Mouse (Mus musculus) right cerebral cortex, postnatal 25 days (tissue): ENCODE measurements around the gene Slc28a3.

Experiments used
- DNase-seq: peaks from one replicate; pipeline ENCODE4 v3.0.0; 2022

Gene Slc28a3

DNA sequence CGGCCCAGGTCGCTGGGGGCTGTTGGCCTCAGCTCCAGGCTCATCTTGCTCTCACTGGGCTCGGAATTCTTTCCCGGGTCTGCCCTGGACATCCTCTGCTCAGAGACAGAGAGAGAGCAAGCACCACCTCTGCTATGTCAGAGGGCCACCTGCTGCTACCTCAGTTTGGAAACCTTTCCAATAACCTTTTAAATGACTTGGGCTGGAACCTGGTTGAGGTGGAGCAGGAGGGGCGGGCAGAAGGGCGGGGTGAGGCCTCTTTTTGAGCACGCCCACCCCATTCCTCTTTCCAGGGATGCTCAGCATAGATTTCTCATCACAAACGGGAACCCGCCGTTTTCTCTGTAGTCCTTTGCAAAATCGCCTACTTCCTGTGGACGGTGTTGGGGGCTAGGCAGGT is at the start of gene Slc28a3:
Gene Slc28a3 (minus strand): TSS at position 162 of the 400 bp plus-strand sequence.
- DNase-seq = no peak

DNA sequence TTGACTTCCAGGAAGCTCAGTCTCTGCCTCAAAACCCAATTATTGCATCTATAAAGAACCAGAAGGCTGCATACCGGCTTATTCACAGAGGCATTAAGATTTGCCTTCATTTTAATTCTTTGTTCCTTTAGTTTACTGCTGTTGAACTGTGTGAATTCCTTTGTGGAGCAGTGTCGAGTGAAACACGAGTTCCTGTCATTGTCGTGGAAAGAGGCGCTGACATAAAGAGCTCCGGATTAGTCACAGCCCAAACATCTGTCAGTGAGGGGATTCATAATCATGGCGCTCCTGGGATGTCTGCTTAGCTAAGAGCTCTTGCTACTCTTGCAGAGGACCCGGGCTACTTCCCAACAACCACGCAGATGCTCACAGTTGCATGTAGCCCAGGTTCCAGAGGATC is 47.3 kb upstream of the Slc28a3 start:
- no peak for DNase-seq

DNA sequence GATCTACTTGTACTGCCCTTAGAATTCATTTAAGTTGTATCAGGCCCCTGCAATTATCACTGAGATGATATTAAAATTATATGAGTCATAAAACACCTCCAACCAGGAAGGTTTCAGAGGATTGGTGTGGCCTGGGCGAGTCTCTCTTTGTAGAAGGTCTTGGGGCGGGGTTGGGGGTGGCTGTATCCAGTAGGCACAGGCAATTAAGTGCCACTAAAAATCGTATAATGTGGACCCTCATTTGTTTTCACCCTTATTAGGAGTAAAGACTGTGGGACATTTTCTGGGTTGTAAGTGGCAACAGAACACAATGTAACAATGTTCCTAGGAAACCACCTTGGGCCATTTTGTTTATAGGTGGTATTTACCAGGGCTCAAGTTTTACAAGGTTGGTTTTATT is 46.2 kb upstream of the Slc28a3 start:
- DNase-seq = no peak

DNA sequence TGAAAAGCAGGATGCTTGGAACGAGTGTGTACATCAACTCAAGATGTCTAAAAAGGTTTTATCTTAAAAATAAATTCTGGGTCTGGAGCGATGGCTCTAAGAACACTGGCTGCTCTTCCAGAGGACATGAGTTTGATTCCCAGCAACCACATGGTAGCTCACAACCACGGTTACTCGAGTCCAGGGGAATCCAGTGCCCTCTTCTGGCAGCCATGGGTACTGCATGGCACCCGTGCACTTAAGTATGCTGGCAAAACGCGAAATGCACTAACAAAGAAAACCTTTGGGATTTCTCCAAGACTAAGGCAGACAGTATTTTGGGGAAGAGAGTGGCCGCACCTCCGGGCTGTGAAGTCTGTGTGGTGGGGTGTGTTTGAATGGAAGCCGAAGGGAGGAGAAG is 44.9 kb upstream of the Slc28a3 start:
- DNase-seq = no peak

DNA sequence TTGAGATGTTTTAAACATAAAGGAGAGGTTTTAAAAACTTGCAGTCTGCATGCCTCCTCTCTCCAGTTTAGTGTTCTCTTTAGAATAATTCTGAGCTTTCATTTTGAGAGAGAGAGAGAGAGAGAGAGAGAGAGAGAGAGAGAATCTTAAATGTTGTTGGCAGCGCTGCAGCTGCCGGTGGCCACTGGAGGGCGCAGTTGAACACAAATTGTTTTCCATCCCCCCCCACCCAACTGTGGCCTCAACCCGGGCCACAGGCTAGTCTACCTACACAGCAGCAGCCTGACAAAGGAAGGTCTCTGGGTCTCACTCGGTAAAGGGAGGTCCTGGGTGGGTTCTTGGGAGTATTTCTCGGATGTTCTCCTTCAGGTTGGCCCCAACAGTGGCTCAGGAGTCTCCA is 29.7 kb upstream of the Slc28a3 start:
- DNase-seq = peak; percentile 50

DNA sequence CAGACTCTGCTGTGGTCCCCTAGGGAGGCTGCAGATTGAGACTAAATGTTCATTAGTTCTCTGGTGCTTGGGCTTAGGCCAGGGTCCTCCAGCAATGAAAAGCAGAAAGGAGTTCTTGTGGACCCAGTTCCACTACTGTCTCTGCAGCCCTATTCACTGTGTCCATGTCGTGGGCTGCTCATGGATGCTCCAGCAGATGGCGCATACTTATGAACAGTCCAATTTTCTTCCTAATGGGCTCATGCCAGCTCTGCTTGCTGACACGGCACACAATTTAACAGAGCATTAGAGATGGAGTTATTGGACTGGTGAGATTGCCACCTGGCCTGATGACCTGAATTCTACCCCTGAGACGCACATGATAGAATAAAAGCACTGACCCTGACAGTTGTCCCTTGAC is 28.3 kb upstream of the Slc28a3 start:
- peak; percentile 66 for DNase-seq

DNA sequence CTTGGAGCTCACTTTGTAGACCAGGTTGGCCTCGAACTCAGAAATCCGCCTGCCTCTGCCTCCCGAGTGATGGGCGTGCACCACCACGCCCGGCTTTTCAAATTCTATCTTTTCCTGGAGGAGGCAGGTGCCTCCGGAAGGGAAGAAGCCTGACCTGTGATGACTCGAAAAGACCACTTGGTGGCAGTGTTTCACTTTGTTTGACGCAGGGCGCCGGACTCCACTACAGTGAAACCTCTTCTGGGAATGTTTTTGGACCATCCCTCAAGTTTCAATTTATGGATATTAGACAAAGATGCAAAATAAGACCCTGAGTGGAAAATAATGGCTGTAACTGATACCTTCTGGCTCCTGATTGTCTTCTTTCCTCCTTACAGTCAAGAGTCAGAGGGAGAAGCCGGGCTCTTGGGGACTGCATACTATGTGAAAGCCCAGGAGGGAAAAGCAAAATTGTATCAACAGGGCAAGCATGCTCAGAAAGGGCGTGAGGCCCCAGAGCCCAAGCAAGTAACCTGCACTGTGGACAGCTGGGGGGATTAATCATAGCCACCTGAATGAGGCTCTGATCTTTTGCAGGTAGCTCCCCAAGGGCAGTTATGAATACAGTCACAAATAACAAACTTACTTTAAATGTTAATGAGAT is 26.8 kb upstream of the Slc28a3 start:
- peak; percentile 57 for DNase-seq

DNA sequence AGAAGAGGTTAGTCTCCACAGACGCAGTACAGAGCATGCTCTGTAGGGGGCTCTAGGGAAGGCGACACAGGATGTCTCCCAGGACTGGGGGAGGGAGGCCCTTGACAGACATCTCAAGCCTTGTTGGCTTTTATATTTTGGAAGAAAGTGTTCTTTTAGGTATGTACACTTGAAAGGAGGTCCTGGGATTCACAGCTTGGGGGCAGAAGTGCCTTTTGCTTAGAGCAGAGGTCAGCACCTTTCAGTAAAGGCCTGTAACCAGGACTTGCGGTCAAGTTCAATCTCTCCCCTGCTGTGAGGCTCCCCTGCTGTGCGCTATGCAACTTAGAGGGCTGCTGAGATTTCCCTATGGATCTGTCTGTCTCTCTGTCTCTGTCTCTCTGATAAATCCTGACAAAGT is 23.2 kb upstream of the Slc28a3 start:
- DNase-seq = no peak

DNA sequence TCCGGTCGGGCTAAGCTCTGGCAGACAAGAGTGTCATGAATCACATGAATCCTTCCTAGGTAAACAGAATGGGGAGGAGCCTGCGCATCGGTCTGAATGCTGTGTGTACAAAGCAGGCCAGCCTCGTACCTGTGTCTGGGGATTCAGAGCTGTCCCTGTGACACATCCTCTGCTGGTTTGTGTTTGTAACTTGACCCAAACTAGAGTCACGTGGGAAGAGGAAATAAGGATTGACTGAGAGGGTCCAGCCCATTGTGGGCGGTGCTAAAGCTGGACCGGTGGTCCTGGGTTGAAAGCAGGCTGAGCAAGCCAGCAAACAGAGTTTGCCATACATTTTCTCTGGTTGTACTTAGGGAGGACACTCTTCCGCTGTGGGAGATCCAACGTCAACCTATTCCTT is 20.1 kb upstream of the Slc28a3 start:
- DNase-seq = no peak

DNA sequence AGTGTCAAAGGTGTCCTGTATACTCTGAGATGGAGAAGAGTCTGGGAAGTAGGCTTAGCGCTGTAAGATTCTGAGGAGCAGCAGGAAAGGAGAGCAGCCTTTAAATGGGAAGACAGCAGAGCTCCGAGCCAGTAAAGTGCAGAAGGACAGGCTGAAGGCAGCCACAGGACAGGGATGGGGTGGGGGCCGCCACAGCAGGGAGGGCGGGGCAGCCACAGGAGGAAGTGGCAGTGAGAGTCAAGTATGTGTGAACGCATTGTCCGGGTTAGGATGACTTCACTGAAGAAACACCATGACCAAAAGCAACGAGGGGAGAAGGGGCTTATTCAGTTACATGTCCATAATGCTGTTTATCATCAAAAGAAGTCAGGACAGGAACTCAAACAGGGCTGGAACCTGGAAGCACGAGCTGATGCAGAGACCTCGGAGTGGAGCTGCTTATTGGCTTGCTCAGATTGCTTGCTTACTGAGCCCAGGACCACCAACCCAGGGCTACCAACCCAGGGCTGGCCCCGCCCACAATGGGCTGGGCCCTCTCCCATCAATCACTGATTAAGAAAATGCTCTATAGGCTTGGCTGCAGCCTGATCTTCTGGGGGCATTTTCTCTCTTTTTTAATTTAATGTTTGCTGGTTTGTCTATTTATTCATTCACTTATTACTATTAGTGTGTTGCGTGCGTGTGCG is 18.8 kb upstream of the Slc28a3 start:
- DNase-seq = no peak

DNA sequence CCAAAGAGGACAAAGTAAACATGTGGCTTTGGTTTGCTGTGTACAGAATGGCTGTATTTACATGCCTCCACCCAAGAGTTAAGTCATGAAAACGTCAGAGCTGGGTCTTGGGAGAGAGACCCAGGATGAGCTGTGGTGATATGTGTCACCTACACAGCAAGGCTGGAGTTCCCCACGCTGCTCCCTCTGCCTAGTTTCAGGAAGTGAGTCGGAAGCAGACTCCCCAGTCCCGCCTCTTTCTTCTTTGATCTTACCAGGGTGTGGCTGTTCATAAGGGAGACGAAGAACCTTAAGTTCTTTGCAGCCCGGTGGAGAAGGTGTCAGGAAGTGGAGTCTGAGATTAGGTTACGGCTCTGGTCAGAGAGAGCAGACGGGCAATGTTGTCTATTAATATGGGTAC is 12.0 kb upstream of the Slc28a3 start:
- DNase-seq = no peak

DNA sequence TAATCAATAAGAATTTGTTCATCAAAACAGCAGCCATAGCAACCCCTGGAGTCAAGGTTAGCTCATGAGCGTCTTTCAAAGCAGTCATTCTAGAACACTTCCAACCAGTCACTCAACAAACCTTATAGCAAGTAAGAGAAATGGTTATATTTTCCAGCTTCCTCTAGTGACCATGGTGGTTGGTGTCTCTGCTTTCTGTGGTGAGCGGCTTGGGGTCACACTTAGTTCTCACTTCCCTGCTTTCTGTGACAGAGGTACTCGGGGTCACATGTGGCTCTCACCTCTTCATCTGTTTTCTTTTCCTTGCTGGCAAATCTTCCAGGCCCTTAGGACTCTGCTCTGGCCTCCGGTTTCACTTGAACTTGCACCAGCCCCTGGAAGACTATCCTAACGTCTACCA is 8.6 kb upstream of the Slc28a3 start:
- no peak for DNase-seq

DNA sequence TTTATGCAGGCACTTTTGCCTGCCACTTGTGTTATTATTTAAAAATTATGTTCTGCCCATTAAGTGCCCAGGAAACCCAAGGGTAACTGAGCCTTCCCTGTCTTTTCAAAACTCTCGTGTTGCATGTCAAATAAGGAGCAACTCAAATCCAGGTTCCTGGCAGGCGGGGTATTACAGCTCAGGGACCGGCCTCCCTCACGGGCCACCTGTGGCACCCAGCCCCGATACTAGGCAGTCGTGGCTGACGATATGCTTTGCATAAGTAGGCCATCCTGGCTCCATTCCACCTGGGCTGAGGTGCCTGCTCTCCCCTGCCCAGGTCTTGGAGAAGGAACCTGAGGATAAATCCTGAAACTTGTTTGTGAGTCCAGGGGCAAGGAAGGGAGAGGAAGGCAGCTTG is 618 bp downstream of the Slc28a3 start:
- DNase-seq = no peak

DNA sequence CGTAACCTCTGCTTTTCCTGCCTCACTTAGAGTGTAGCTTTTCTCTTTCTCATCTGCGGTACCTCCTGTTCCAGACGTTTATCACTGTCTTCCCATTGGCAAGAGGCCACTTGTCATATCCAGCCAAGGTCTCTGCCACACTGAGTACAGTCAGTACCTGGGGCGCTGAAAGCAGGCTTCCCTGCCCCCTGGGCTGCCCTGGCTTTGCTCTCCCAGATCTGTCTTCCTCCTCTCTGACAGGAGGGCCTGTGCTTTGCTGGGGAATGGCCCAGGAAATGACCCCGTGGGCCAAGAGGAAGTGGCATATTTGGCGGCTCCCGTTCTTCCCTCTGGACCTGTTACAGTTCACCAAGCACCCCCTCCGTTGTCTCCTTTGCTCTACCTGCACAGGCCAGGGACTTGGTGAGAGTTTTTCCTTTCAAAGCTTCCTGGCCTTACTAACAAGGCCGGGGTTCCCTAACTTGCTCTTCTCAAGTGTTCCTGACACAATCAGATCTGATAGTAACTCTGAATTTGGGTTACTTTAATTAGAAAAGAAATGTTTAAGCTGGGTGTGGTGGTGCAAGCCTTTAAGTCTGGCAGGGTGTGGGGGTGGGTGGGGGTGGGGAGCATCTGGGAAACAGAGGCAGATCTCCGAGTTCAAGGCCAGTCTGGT is 9.3 kb downstream of the Slc28a3 start:
- no peak for DNase-seq

DNA sequence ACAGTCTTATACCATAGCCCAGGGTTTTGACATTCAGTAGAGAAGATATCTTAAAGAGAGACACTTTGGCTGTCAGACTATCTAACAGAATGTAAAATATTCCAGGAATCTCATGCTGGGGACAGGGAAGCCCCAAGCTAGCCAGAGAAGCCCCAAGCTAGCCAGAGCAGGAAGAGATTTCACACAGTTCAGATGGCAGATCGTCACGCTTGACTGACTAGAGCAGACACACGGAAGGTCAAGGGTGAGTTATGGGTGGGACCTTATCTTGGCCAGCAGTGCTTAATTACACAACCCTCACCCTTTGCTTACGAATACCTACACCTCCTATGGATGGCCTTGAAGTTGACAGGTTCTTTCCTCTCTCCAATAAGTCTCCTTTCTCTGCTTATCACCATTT is 12.1 kb downstream of the Slc28a3 start:
- DNase-seq = no peak

DNA sequence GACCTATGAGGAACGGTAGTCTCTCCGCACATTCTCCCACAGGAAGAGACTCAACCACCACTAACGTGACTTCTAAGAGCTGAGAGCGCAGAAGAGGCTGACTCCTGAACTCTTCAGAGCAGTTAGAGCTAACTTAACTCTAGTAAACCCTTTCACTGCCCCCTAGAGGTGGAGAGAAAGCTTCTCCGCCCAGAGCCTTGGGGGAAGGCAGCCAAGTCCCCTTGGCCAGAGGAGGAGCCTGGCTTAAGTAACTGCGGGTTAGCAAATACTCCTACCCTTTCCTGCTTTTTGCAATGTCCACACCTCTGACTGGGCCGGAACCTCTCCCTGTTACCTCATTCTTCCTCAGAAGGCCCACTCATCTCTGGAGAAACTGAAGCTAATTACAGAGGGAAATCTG is 17.5 kb downstream of the Slc28a3 start:
- DNase-seq = peak; percentile 34

DNA sequence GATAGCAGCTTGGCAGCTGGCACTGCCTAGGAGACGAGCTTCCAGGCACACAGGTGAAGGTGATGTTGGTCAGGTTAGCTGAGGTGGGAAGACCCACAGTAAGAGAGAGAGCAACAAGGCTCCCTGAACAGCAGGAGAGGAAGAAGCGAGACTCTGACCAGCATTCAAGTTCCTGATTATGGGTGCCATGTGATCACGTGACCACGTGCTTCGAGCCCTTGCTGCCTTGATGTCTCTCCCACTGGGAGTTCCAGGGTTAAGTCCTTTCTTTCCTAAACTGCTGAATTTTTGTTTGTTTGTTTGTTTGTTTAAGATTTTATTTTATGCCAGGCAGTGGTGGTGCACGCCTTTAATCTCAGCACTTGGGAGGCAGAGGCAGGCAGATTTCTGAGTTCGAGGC is 18.8 kb downstream of the Slc28a3 start:
- no peak for DNase-seq

DNA sequence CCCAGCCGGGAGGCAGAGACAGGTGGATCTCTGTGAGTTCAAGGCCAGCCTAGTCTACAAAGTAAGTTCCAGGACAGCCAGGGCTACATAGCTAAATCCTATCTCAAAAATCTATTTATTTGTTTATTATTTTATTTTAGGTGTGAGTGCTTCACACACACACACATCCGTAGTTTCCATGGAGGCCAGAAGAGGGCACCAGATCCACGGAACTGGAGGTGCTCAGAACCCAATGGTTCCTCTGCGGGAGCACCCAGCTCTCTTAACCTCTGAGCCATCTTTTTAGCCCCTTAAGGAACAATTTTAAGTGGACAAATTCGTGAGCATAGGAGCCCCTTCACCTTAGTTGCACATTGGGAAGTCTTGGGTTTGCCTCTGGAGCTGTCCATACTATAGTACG is 20.0 kb downstream of the Slc28a3 start:
- no peak for DNase-seq

DNA sequence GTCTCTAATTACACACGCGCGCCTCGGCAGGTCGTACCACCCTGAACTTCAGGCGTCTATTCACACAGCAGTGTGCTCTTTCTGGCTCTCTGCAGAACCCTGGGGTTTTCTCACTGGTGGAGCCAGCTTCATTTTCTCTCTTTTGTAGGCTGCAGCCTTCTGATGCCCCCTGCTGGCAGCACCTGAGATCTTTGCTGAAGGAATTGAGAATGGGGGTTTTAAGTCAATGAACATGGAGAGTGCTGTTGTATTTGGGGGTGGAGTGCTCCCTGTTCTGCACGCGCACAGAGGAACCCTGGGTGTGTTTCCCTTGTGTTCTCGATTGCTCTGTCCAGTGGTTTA is 21.2 kb downstream of the Slc28a3 start:
- DNase-seq = peak; percentile 72

DNA sequence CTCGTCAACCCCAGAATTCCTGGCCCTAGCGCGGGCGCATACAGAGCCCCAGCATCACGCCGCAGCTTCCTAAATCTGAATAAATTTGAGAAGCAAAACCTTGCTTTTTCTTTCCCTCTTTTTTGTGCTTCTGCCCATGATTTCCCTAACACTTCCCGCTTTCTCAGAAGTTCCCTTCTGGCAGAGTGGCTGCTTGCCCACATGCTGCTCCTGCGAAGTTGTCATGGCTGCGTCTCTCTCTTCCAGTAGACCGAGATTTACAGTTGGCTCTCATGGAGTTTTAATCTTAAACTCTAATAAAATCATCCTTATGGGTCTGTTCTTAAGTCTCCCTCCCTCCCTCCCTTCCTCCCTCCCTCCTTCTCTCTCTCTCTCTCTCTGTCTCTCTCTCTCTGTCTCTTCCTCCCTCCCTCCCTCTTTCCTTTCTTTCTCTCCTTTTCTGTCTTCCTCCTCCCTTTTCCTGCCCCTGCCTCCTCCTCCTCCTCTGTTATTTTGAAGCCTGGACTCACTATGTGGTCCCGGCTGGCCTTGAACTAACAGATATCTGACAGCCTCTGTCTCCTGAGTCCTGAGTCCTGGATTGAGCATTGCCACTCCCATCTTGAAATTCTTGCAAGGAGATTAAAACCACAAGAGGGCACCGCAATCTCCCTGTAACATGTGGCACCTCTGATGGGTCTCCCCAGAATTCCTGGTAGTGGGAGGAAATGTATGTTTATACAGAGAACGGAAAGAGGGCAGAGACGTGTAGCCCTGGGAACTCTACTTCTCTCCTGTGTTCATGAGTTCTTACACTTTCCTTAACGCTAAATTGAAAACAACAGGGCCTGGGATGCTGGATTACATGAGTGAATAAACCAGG is 21.8 kb downstream of the Slc28a3 start:
- DNase-seq = peak; percentile 42

DNA sequence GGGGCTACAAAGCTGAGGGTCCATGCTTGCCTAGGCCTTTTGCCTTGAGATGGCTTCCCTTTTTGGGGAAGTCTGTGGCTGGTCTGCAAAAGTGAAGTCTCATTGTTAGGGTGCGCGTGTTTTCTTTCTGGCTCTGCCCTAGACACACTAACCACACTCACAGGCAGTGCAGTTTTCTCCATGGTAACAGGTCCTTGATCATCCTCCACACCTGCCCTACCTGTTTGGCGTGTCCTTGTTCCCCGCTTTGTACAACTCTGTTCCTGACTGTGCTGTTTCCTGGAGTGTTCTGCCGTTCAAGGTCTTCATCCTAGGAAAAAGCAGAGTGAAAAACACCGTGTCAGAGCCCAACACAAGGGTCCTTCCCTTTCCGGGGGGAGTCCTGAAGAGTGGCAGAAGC is 22.7 kb downstream of the Slc28a3 start:
- no peak for DNase-seq

DNA sequence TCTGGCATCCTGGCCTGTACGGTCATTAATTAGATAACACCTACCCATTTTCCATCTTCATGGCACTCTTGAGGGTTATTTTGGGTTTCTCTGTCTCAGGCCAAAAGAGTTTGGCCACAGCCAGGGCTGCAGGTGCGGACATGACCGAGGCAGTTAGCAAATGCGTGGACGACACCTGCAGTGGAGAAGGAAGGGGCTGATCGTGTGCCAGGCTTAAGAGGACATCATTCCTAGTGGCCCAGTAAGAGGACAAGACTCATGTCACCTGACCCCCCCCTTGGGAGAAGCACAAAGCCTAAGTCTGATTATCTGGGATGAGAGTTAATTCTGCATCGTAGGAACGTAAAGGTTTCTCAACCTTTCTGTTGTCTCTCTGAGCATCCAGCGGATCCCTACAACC is 44.5 kb downstream of the Slc28a3 start:
- DNase-seq = no peak

DNA sequence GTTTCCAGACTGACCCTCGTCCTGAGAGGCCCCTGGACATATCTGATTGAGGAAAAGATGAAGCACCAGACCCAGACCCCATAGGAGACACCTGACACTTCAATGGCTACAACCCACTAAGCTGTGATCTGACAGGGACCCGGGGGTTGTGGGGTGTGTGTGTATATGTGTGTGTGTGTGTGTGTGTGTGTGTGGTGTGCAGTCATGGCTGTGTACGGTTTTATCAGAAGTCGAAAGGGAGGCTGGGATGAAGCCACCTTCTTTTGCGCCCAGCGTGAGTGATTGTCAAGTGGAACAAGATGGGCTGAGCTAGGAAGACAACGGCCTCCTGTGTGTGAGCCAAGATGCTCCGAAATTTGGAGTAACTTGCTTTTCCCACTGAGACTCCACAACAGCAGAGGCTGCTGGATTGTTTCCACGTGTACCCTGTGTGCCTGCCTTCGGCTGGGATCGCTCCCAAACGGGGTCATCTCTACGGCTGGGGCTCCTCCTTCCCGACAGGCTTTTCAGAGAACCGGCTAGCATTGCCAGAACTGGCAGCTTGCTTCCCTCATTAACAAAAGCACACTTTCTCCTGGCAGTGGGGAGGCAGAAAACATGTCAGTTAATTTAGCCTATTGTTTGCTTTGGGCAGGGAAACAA is 50.1 kb downstream of the Slc28a3 start:
- peak; percentile 61 for DNase-seq
